Mouse (Mus musculus): Measurements from ENCODE around the gene Tmem247. TPM values are rescaled to one million over a fixed set of nuclear protein-coding genes. Genes with fewer than 3 reads are reported as not detected.

The Tmem247 gene
- polyA plus RNA-seq, 1 experiment from 2014 or later, result not detected

GRCm38 (mm10) chr17:86903596-86903995, 13.6 kb upstream of the Tmem247 start:
- no peak overlapping the region for H3K27ac ChIP-seq
- H3K4me1 ChIP-seq, result peaks cover 21% of the 10 kb centered on the region
- H3K27me3 ChIP-seq, result peaks cover 15% of the 10 kb centered on the region
- no peak overlapping the region for H3K9ac ChIP-seq
- no peak overlapping the region for H3K4me3 ChIP-seq
- 39% methylated on average over 7 of the region's 7 CpGs for WGBS
- no peaks in the 10 kb centered on the region for H3K36me3 ChIP-seq
- ATAC-seq (ENCODE audit: low FRiP score, low read depth), result no peak
- no peak overlapping the region for H3K4me2 ChIP-seq (replicated peaks)
- no peaks in the 10 kb centered on the region for H3K9me3 ChIP-seq

GRCm38 (mm10) chr17:86904206-86904605, 12.9 kb upstream of the Tmem247 start:
- H3K4me2 ChIP-seq (replicated peaks), result no peak overlapping the region
- no peak overlapping the region for H3K9ac ChIP-seq
- peaks cover 15% of the 10 kb centered on the region for H3K27me3 ChIP-seq
- 60% methylated on average over 3 of the region's 3 CpGs for WGBS
- H3K4me1 ChIP-seq, result peaks cover 21% of the 10 kb centered on the region
- H3K4me3 ChIP-seq, result no peak overlapping the region
- H3K9me3 ChIP-seq, result no peaks in the 10 kb centered on the region
- ATAC-seq (ENCODE audit: low FRiP score, low read depth), result no peak
- no peaks in the 10 kb centered on the region for H3K36me3 ChIP-seq
- no peak overlapping the region for H3K27ac ChIP-seq

- Histone ChIP-seq H3K9me3 (no peaks in the 10 kb centered on the region), H3K36me3 (no peaks in the 10 kb centered on the region), H3K27me3 (peaks cover 15% of the 10 kb centered on the region), H3K9ac (peak overlapping the region; percentile 13; the same call in 1 of the 2 replicates), H3K4me1 (peaks cover 21% of the 10 kb centered on the region), H3K4me3 (peak overlapping the region; percentile 15; the same call in 1 of the 2 replicates), H3K4me2 (replicated peaks) (peak overlapping the region; percentile 53), H3K27ac (peak overlapping the region; percentile 61)
- peak; percentile 24; the same call in 1 of the 2 replicates for ATAC-seq (ENCODE audit: low FRiP score, low read depth)
- WGBS, result 24% methylated on average over 19 of the region's 19 CpGs
These were observed 11.6 kb upstream of the Tmem247 start for GRCm38 (mm10) chr17:86905297-86906135.

GRCm38 (mm10) chr17:86906136-86906461, 11.0 kb upstream of the Tmem247 start:
- H3K4me3 ChIP-seq, result peak overlapping the region; percentile 15; the same call in 1 of the 2 replicates
- WGBS, result 4% methylated on average over 9 of the region's 9 CpGs
- H3K9me3 ChIP-seq, result no peaks in the 10 kb centered on the region
- peak overlapping the region; percentile 61 for H3K27ac ChIP-seq
- peak; percentile 59; the same call in 1 of the 2 replicates for ATAC-seq (ENCODE audit: low FRiP score, low read depth)
- H3K36me3 ChIP-seq, result no peaks in the 10 kb centered on the region
- H3K4me1 ChIP-seq, result peaks cover 21% of the 10 kb centered on the region
- H3K9ac ChIP-seq, result no peak overlapping the region
- peaks cover 15% of the 10 kb centered on the region for H3K27me3 ChIP-seq
- H3K4me2 ChIP-seq (replicated peaks), result peak overlapping the region; percentile 53

- WGBS, result 28% methylated on average over 6 of the region's 6 CpGs
- Histone ChIP-seq H3K9ac (no peak overlapping the region), H3K4me3 (no peak overlapping the region), H3K4me2 (replicated peaks) (no peak overlapping the region), H3K4me1 (peaks cover 21% of the 10 kb centered on the region), H3K27me3 (peaks cover 15% of the 10 kb centered on the region), H3K27ac (no peak overlapping the region), H3K36me3 (no peaks in the 10 kb centered on the region), H3K9me3 (no peaks in the 10 kb centered on the region)
- no peak for ATAC-seq (ENCODE audit: low FRiP score, low read depth)
These were observed 10.5 kb upstream of the Tmem247 start for GRCm38 (mm10) chr17:86906601-86907000.

- Histone ChIP-seq H3K9ac (no peak overlapping the region), H3K36me3 (no peaks in the 10 kb centered on the region), H3K27ac (no peak overlapping the region), H3K4me3 (no peak overlapping the region), H3K4me1 (peaks cover 21% of the 10 kb centered on the region), H3K27me3 (peaks cover 15% of the 10 kb centered on the region), H3K9me3 (no peaks in the 10 kb centered on the region), H3K4me2 (replicated peaks) (no peak overlapping the region)
- ATAC-seq (ENCODE audit: low FRiP score, low read depth), result no peak
- WGBS, result 89% methylated on average over 3 of the region's 3 CpGs
These were observed 10.1 kb upstream of the Tmem247 start for GRCm38 (mm10) chr17:86907092-86907491.

- Histone ChIP-seq H3K4me1 (peaks cover 21% of the 10 kb centered on the region), H3K9me3 (no peaks in the 10 kb centered on the region), H3K36me3 (no peaks in the 10 kb centered on the region), H3K27ac (no peak overlapping the region), H3K9ac (no peak overlapping the region), H3K4me2 (replicated peaks) (no peak overlapping the region), H3K4me3 (no peak overlapping the region), H3K27me3 (peaks cover 15% of the 10 kb centered on the region)
- 71% methylated on average over 8 of the region's 8 CpGs for WGBS
- no peak for ATAC-seq (ENCODE audit: low FRiP score, low read depth)
These were observed 8.8 kb upstream of the Tmem247 start for GRCm38 (mm10) chr17:86908316-86908715.

DNA sequence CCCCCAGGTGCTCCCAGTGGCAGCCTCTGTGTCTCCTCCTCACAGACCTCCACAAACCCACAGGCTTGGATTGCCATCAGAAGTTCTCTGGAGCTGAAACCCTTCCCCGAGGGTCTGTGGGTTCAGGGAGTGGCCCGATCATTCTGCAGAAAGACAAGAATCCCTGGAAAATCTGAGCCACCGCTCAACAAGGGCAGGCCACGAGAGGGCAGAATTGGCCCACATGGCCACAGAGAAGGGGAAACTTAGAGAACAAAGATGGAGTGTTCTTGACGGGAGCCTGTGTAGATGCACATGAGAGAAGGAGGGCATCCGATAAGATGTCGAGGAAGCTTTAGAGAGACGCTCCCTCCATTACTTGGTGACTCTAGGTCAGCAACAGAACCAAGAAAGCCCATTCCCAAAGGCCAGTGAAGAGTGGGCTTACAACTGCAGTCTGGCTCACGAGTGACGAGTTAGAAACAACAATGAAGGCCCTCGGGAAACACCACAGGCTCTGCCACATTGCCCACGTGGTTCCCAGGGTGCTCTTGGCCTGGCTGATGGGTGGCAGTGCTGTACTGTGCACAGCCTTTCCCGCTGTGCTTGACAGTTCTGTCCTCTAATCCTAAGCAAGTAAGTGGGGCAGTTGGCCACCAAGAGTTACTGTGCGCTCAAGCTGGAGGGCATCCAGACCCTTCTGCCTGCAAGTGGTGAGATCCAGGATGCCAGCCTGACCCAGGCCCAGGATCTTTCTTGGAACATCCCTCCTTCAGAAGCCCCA, 7.2 kb upstream of the Tmem247 start:
- H3K36me3 ChIP-seq, result no peaks in the 10 kb centered on the region
- peaks cover 15% of the 10 kb centered on the region for H3K27me3 ChIP-seq
- H3K4me1 ChIP-seq, result peaks cover 12% of the 10 kb centered on the region
- H3K27ac ChIP-seq, result no peak overlapping the region
- H3K9ac ChIP-seq, result no peak overlapping the region
- H3K4me3 ChIP-seq, result no peak overlapping the region
- no peak; the same call in 1 of the 2 replicates for ATAC-seq (ENCODE audit: low FRiP score, low read depth)
- H3K9me3 ChIP-seq, result no peaks in the 10 kb centered on the region
- H3K4me2 ChIP-seq (replicated peaks), result no peak overlapping the region
- 70% methylated on average over 14 of the region's 14 CpGs for WGBS

DNA sequence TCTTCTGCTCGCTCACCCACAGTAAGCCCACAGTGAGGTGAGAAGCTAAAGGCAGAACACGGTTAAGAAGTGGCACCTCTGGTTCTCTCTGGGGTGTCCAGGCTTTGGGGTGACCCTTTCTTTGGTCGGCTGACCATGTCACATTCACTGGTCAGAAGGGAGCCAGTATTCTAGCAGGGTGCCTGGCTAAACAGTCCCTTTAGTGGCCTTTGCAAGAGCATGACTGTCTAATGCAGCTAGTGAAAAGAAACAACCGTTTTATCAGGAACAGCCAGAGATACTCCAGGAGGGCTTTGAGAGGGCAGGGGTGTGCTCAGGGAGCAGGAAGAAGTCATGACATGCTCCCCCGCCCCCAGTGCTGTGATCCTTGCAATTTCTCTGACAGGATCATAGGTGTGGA, 5.9 kb upstream of the Tmem247 start:
- Histone ChIP-seq H3K9ac (no peak overlapping the region), H3K36me3 (no peaks in the 10 kb centered on the region), H3K4me3 (no peak overlapping the region), H3K27ac (no peak overlapping the region), H3K27me3 (peaks cover 15% of the 10 kb centered on the region), H3K4me1 (no peaks in the 10 kb centered on the region), H3K4me2 (replicated peaks) (no peak overlapping the region), H3K9me3 (no peaks in the 10 kb centered on the region)
- ATAC-seq (ENCODE audit: low FRiP score, low read depth), result no peak
- 63% methylated on average over 5 of the region's 5 CpGs for WGBS

- ATAC-seq (ENCODE audit: low FRiP score, low read depth), result no peak
- no peak overlapping the region for H3K4me3 ChIP-seq
These were observed 4.0 kb upstream of the Tmem247 start for GRCm38 (mm10) chr17:86913003-86913607.

DNA sequence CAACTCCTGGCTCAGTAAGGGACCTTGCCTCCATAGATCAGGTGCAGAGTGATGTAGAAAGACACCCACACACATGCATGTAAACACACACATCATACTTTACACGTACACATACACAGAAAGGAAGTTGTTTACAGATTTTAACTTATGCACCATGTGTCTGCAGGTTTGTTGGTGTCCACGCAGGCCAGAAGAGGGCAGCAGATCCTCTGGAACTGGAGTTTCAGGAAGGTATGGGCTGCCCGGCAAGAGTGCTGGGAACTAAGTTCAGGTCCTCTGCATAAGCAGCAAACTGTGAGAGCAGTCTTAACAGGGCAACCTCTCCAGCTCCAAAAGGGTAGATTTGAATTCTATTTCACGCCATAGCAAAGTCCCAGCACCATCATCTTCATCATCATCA, 1.6 kb upstream of the Tmem247 start:
- no peak overlapping the region for H3K4me3 ChIP-seq
- H3K9me3 ChIP-seq, result peaks cover 6% of the 10 kb centered on the region; the same call in 1 of the 2 replicates
- no peaks in the 10 kb centered on the region for H3K4me1 ChIP-seq
- H3K4me2 ChIP-seq (replicated peaks), result no peak overlapping the region
- WGBS, result 80% methylated on average over 4 of the region's 4 CpGs
- no peak overlapping the region for H3K9ac ChIP-seq
- H3K27me3 ChIP-seq, result no peaks in the 10 kb centered on the region
- H3K36me3 ChIP-seq, result no peaks in the 10 kb centered on the region
- H3K27ac ChIP-seq, result no peak overlapping the region
- ATAC-seq (ENCODE audit: low FRiP score, low read depth), result no peak

More at GRCm38 (mm10) chr17:86913003-86913607, 4.0 kb upstream of the Tmem247 start:
- Histone ChIP-seq H3K4me2 (replicated peaks) (no peak overlapping the region), H3K4me1 (no peaks in the 10 kb centered on the region), H3K27me3 (peaks cover 2% of the 10 kb centered on the region), H3K9me3 (no peaks in the 10 kb centered on the region), H3K9ac (no peak overlapping the region), H3K27ac (no peak overlapping the region), H3K36me3 (no peaks in the 10 kb centered on the region)
- WGBS, result 80% methylated on average over 7 of the region's 7 CpGs

GRCm38 (mm10) chr17:86918786-86919185, 1.6 kb downstream of the Tmem247 start:
- ATAC-seq (ENCODE audit: low FRiP score, low read depth), result no peak
- no peaks in the 10 kb centered on the region for H3K27me3 ChIP-seq
- H3K4me2 ChIP-seq (replicated peaks), result no peak overlapping the region

More at GRCm38 (mm10) chr17:86918786-86919185, 1.6 kb downstream of the Tmem247 start:
- H3K27ac ChIP-seq, result no peak overlapping the region
- no peaks in the 10 kb centered on the region for H3K36me3 ChIP-seq
- H3K4me3 ChIP-seq, result no peak overlapping the region
- H3K9me3 ChIP-seq, result peaks cover 6% of the 10 kb centered on the region; the same call in 1 of the 2 replicates
- no peak overlapping the region for H3K9ac ChIP-seq
- H3K4me1 ChIP-seq, result peaks cover 15% of the 10 kb centered on the region
- WGBS, result 71% methylated on average over 6 of the region's 6 CpGs
